Mouse (Mus musculus) adrenal gland, postnatal 0 days (tissue): Measurements from ENCODE around the gene 4930426L09Rik. TPM values are rescaled to one million over a fixed set of nuclear protein-coding genes. Genes with fewer than 3 reads are reported as not detected.

Experiments used
- polyA plus RNA-seq: library from polyadenylated mRNA; unstranded; fragments of >200 nt; fragmentation: Nextera tagmentation; extraction: Ambion mirVana; gene quantifications from 2 replicates; pipeline ENCODE4 v1.2.1, GENCODE M21; 2015

The 4930426L09Rik gene
- 0.28 and 0.54 TPM in 2 replicates for polyA plus RNA-seq

DNA sequence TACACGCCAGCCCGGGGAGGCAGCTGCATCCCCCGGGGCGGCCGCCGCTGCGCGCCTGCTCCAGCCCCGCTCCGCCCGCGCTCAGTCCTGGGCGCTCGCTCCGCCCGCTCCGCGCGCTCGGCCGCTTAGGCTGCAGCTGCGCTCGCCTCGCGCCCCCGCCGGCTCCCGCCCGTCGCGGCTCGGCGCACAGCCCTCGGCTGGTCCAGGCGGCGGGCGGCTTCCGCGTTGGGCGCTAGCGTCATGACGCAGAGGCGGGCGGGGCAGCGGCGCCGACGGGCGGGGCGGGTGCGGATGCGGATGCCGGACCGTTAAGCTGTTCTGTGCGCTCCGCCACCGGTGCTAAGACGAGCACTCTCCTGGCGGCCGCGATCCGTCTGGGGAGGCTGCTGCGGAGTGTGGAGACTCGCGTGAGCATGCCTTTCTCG is at the start of gene 4930426L09Rik, which contains the start of gene Pip4k2a:
4930426L09Rik (plus strand) TSS at position 290 of the 425 bp plus-strand sequence.
Pip4k2a (minus strand) TSS at position 73 of the 425 bp plus-strand sequence.

Other genes with a start within 250 kb of the 4930426L09Rik start
- gene Pip4k2a, start 217 bp upstream of the 4930426L09Rik start, polyA plus RNA-seq: 6.4 and 9.5 TPM in 2 replicates
- gene Armc3, start 201.0 kb downstream of the 4930426L09Rik start, polyA plus RNA-seq: 0.32 and 0.46 TPM in 2 replicates